Comparison of ENCODE assay signal across 18 mouse cellular contexts in the genomic region with DNA sequence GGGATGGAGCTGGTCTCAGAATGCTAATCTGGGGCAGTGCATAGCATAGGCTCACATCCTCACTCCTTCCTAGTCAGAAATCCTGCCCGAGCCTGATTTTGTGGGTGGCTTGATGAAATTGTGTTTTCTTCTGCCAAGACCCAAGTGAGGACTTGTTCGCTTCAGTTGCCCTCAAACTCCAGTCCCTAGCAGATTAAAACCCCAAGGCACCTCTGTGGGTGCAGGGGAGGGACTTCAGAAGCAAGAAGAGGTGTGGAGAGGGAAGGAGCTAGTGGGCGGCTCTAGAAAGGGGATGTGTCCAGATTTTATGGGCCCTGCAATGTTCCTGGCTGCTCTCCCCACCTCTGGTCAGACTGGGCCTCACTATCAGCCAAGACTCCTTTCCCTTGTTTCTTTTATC. TPM values are rescaled to one million over a fixed set of nuclear protein-coding genes. Genes with fewer than 3 reads are reported as not detected.
DNase-seq lines count a peak whose midpoint lies in the region; ATAC-seq and TF ChIP-seq lines count a peak whose summit lies in the region.
"Had no signal": no experiment of that assay in that cellular context is flagged by ENCODE, and none has a peak within 500 bp of the region (broad histone marks: within the 10 kb centered on the region; RNA-seq: fewer than 3 reads in every experiment).

No protein-coding gene starts in this region.

- peaks cover 20% of the 10 kb centered on the region for H3K4me1 ChIP-seq in embryonic facial prominence, embryonic 13.5 days
- H3K4me1 ChIP-seq in embryonic facial prominence, embryonic 10.5 days: peaks cover 21% of the 10 kb centered on the region
- 0 out of 2 replicates have a peak, but pooled peaks cover 6% of the 10 kb centered on the region for H3K4me1 ChIP-seq in kidney, postnatal 0 days (replicated peaks; ENCODE audit: insufficient read depth, low read length)
- peaks cover 20% of the 10 kb centered on the region for H3K4me1 ChIP-seq in kidney, embryonic 14.5 days (ENCODE audit: control insufficient read depth, insufficient read depth, low read length)
- peaks cover 17% of the 10 kb centered on the region for H3K4me1 ChIP-seq in limb, embryonic 12.5 days (replicated peaks)
- no peaks in the 10 kb centered on the region for H3K4me1 ChIP-seq in stomach, postnatal 0 days (replicated peaks; ENCODE audit: control insufficient read depth, insufficient read depth)

- ATAC-seq in embryonic facial prominence, embryonic 13.5 days (ENCODE audit: insufficient number of reproducible peaks, insufficient read depth, low FRiP score, low TSS enrichment, low read depth): no peak
- no peak for ATAC-seq in kidney, postnatal 0 days (replicated peaks; ENCODE audit: low FRiP score, low read depth)
- ATAC-seq in kidney, embryonic 14.5 days (ENCODE audit: low FRiP score, low TSS enrichment): no peak
- no peak for ATAC-seq in limb, embryonic 12.5 days (ENCODE audit: insufficient number of reproducible peaks, insufficient read depth, low FRiP score, low TSS enrichment, low read depth)
- ATAC-seq in stomach, postnatal 0 days (ENCODE audit: low FRiP score, low TSS enrichment): no peak
- ATAC-seq: activated CD4-positive, CD25-positive, alpha-beta regulatory T cell, adult 4 months; forebrain, embryonic 14.5 days; forebrain, postnatal 0 days had no signal

- H3K27ac ChIP-seq in embryonic facial prominence, embryonic 13.5 days: peak overlapping the region; percentile 48
- no peak overlapping the region for H3K27ac ChIP-seq in embryonic facial prominence, embryonic 10.5 days (replicated peaks)
- H3K27ac ChIP-seq in kidney, postnatal 0 days: no peak overlapping the region
- no peak overlapping the region for H3K27ac ChIP-seq in kidney, embryonic 14.5 days (ENCODE audit: low read depth, low read length)
- peak overlapping the region; percentile 35; the same call in 1 of the 2 replicates for H3K27ac ChIP-seq in limb, embryonic 12.5 days
- peak overlapping the region; percentile 24; the same call in 1 of the 2 replicates for H3K27ac ChIP-seq in stomach, postnatal 0 days (replicated peaks)
- H3K27ac ChIP-seq: hindbrain, embryonic 10.5 days; hindbrain, embryonic 15.5 days; intestine, embryonic 15.5 days had no signal

- H3K9ac ChIP-seq in embryonic facial prominence, embryonic 13.5 days: 0 out of 2 replicates have a peak overlapping the region, but pooled peaks have one; percentile 21
- H3K9ac ChIP-seq in kidney, postnatal 0 days (ENCODE audit: low read depth, low read length): no peak overlapping the region
- no peak overlapping the region for H3K9ac ChIP-seq in kidney, embryonic 14.5 days (ENCODE audit: low read depth, low read length)
- no peak overlapping the region for H3K9ac ChIP-seq in limb, embryonic 12.5 days (replicated peaks)
- H3K9ac ChIP-seq in stomach, postnatal 0 days (ENCODE audit: low read length): no peak overlapping the region
- H3K9ac ChIP-seq: embryonic facial prominence, embryonic 12.5 days; forebrain, postnatal 0 days; hindbrain, embryonic 15.5 days; intestine, embryonic 15.5 days had no signal

- no peak overlapping the region for H3K4me2 ChIP-seq in embryonic facial prominence, embryonic 13.5 days
- no peak overlapping the region for H3K4me2 ChIP-seq in kidney, postnatal 0 days (ENCODE audit: low read length)
- H3K4me2 ChIP-seq in kidney, embryonic 14.5 days (replicated peaks; ENCODE audit: low read depth, low read length): no peak overlapping the region
- no peak overlapping the region for H3K4me2 ChIP-seq in limb, embryonic 12.5 days
- no peak overlapping the region for H3K4me2 ChIP-seq in stomach, postnatal 0 days (replicated peaks; ENCODE audit: low read depth)
- H3K4me2 ChIP-seq: embryonic facial prominence, embryonic 12.5 days; heart, embryonic 11.5 days; hindbrain, embryonic 15.5 days; intestine, embryonic 15.5 days had no signal

- no peak for TF ChIP-seq EP300 in stomach, postnatal 0 days (optimal IDR thresholded peaks at IDR 0.05)

- H3K27me3 ChIP-seq in embryonic facial prominence, embryonic 13.5 days: no peaks in the 10 kb centered on the region
- no peaks in the 10 kb centered on the region for H3K27me3 ChIP-seq in embryonic facial prominence, embryonic 10.5 days (replicated peaks; ENCODE audit: low read depth, poor library complexity, severe bottlenecking)
- no peaks in the 10 kb centered on the region for H3K27me3 ChIP-seq in kidney, postnatal 0 days (ENCODE audit: insufficient read depth, low read length)
- H3K27me3 ChIP-seq in kidney, embryonic 14.5 days (ENCODE audit: control insufficient read depth, insufficient read depth, low read length): no peaks in the 10 kb centered on the region
- no peaks in the 10 kb centered on the region for H3K27me3 ChIP-seq in limb, embryonic 12.5 days
- no peaks in the 10 kb centered on the region for H3K27me3 ChIP-seq in stomach, postnatal 0 days (ENCODE audit: control insufficient read depth, insufficient read depth, low read length)
- H3K27me3 ChIP-seq: embryonic facial prominence, embryonic 12.5 days; hindbrain, embryonic 15.5 days; intestine, embryonic 15.5 days had no signal

- TF ChIP-seq CTCF in kidney, postnatal 0 days (IDR thresholded peaks at IDR 0.05; ENCODE audit: low read depth): no peak
- TF ChIP-seq CTCF in stomach, postnatal 0 days (IDR thresholded peaks at IDR 0.05; ENCODE audit: low read depth): no peak

- peaks cover 67% of the 10 kb centered on the region for H3K36me3 ChIP-seq in embryonic facial prominence, embryonic 13.5 days
- H3K36me3 ChIP-seq in embryonic facial prominence, embryonic 10.5 days (replicated peaks): peaks cover 94% of the 10 kb centered on the region
- H3K36me3 ChIP-seq in kidney, postnatal 0 days (ENCODE audit: insufficient read depth, low read length): 0 out of 2 replicates have a peak, but pooled peaks cover 3% of the 10 kb centered on the region
- peaks cover 7% of the 10 kb centered on the region; the same call in 1 of the 2 replicates for H3K36me3 ChIP-seq in kidney, embryonic 14.5 days (ENCODE audit: control insufficient read depth, insufficient read depth, low read length)
- peaks cover 89% of the 10 kb centered on the region for H3K36me3 ChIP-seq in limb, embryonic 12.5 days
- H3K36me3 ChIP-seq in stomach, postnatal 0 days (ENCODE audit: control insufficient read depth, insufficient read depth, low read length): no peaks in the 10 kb centered on the region; the same call in 1 of the 2 replicates
- H3K36me3 ChIP-seq: hindbrain, embryonic 15.5 days; intestine, embryonic 15.5 days had no signal

- WGBS in embryonic facial prominence, embryonic 13.5 days: 69% methylated on average over 3 of the region's 3 CpGs
- WGBS in embryonic facial prominence, embryonic 10.5 days: 85% methylated on average over 3 of the region's 3 CpGs
- 71% methylated on average over 3 of the region's 3 CpGs for WGBS in kidney, postnatal 0 days
- WGBS in kidney, embryonic 14.5 days: 77% methylated on average over 3 of the region's 3 CpGs
- WGBS in limb, embryonic 12.5 days: 76% methylated on average over 3 of the region's 3 CpGs
- WGBS in stomach, postnatal 0 days: 72% methylated on average over 3 of the region's 3 CpGs

- H3K9me3 ChIP-seq in embryonic facial prominence, embryonic 13.5 days: no peaks in the 10 kb centered on the region
- no peaks in the 10 kb centered on the region for H3K9me3 ChIP-seq in embryonic facial prominence, embryonic 10.5 days
- H3K9me3 ChIP-seq in kidney, postnatal 0 days (replicated peaks; ENCODE audit: low read length): no peaks in the 10 kb centered on the region
- H3K9me3 ChIP-seq in kidney, embryonic 14.5 days (ENCODE audit: control insufficient read depth, low read length): no peaks in the 10 kb centered on the region
- H3K9me3 ChIP-seq in limb, embryonic 12.5 days: no peaks in the 10 kb centered on the region
- H3K9me3 ChIP-seq in stomach, postnatal 0 days (ENCODE audit: control insufficient read depth, low read length): no peaks in the 10 kb centered on the region
- H3K9me3 ChIP-seq: embryonic facial prominence, embryonic 12.5 days; hindbrain, embryonic 10.5 days; hindbrain, embryonic 15.5 days; intestine, embryonic 15.5 days had no signal

- no peak for DNase-seq in embryonic facial prominence, embryonic 10.5 days (ENCODE audit: low spot score)
- DNase-seq in kidney, postnatal 0 days (ENCODE audit: low spot score): peak; percentile 24
- no peak for DNase-seq in stomach, postnatal 0 days (ENCODE audit: low spot score)
- no peak for DNase-seq in left cerebral cortex, adult 9 months (ENCODE audit: low spot score in 2 of 2)
- no peak for DNase-seq in spleen, postnatal 4 days (ENCODE audit: low spot score in 2 of 2)
- DNase-seq: cerebellum, adult 11-12 months; cerebellum, adult 8-10 months; forebrain, postnatal 0 days had no signal

- H3K4me3 ChIP-seq in embryonic facial prominence, embryonic 13.5 days: no peak overlapping the region
- H3K4me3 ChIP-seq in embryonic facial prominence, embryonic 10.5 days: no peak overlapping the region
- H3K4me3 ChIP-seq in kidney, postnatal 0 days (replicated peaks; ENCODE audit: low read depth, low read length): no peak overlapping the region
- H3K4me3 ChIP-seq in kidney, embryonic 14.5 days (ENCODE audit: low read length): no peak overlapping the region
- H3K4me3 ChIP-seq in limb, embryonic 12.5 days (replicated peaks): no peak overlapping the region
- H3K4me3 ChIP-seq in stomach, postnatal 0 days (ENCODE audit: low read depth, low read length): no peak overlapping the region
- H3K4me3 ChIP-seq: embryonic facial prominence, embryonic 12.5 days; hindbrain, embryonic 10.5 days; hindbrain, embryonic 15.5 days; intestine, embryonic 15.5 days had no signal

RNA-seq across cellular contexts. Expression of a gene that starts 38.7 kb away (rescaled TPM):
- polyA plus RNA-seq in embryonic facial prominence, embryonic 13.5 days (2015; fragmentation: Nextera tagmentation; extraction: Ambion mirVana): 30.8 and 31.1 TPM in 2 replicates
- 26.9 and 27.6 TPM in 2 replicates for polyA plus RNA-seq in embryonic facial prominence, embryonic 10.5 days (2016; fragmentation: Nextera tagmentation; extraction: Ambion mirVana)
- 9.5 TPM in 2 replicates for polyA plus RNA-seq in kidney, postnatal 0 days (2015; fragmentation: Nextera tagmentation; extraction: Ambion mirVana)
- polyA plus RNA-seq in kidney, embryonic 14.5 days (2014; fragmentation: Nextera tagmentation; extraction: Ambion mirVana): 10.9 and 11.5 TPM in 2 replicates
- polyA plus RNA-seq in limb, embryonic 12.5 days (2016; fragmentation: Nextera tagmentation; extraction: Ambion mirVana): 35.0 and 37.3 TPM in 2 replicates
- 2.9 and 3.7 TPM in 2 replicates for polyA plus RNA-seq in stomach, postnatal 0 days (2015; fragmentation: Nextera tagmentation; extraction: Ambion mirVana)
- polyA plus RNA-seq: activated CD4-positive, CD25-positive, alpha-beta regulatory T cell, adult 4 months had no signal

Comparison
In these comparisons a context has a peak if more than half of its experiments do, and no peak if none do; other contexts are left out.
1. H3K27ac ChIP-seq: peak in embryonic facial prominence, embryonic 13.5 days (single experiment), limb, embryonic 12.5 days (single experiment) and stomach, postnatal 0 days (single experiment); none in embryonic facial prominence, embryonic 10.5 days (single experiment), kidney, postnatal 0 days (single experiment) and kidney, embryonic 14.5 days (single experiment).